Mouse (Mus musculus) heart, embryonic 10.5 days (tissue): ENCODE data around the gene Ldlrad3. TPM values are rescaled to one million over a fixed set of nuclear protein-coding genes. Genes with fewer than 3 reads are reported as not detected.

ENCODE experiments used
- DNase-seq: peaks from one replicate; pipeline ENCODE4 v3.0.0-alpha.2; 2017; ENCODE audit warnings: low spot score
- H3K27ac ChIP-seq: fragments of 300-500 bp; sonication (generic); 2 replicates; pipeline ENCODE4 v1.5.1; 2016; ENCODE audit warnings: mild to moderate bottlenecking
- H3K27me3 ChIP-seq: fragments of 300-500 bp; sonication (generic); 2 replicates; pipeline ENCODE4 v1.6.1; 2016; ENCODE audit warnings: mild to moderate bottlenecking; ENCODE audit not compliant: poor library complexity, insufficient read depth, severe bottlenecking
- H3K36me3 ChIP-seq: fragments of 300-500 bp; sonication (generic); 2 replicates; pipeline ENCODE4 v1.6.1; 2016; ENCODE audit warnings: mild to moderate bottlenecking, moderate library complexity
- H3K4me1 ChIP-seq: fragments of 300-500 bp; sonication (generic); 2 replicates; pipeline ENCODE4 v1.6.1; 2016; ENCODE audit warnings: mild to moderate bottlenecking
- H3K4me3 ChIP-seq: fragments of 300-500 bp; sonication (generic); 2 replicates; pipeline ENCODE4 v1.5.1; 2016; ENCODE audit warnings: mild to moderate bottlenecking, moderate library complexity
- H3K9me3 ChIP-seq: fragments of 300-500 bp; sonication (generic); 2 replicates; pipeline ENCODE4 v1.6.1; 2016; ENCODE audit warnings: mild to moderate bottlenecking, moderate library complexity
- WGBS: fragments of 180-500 bp; shearing (Covaris S2); methylation state at CpG from one replicate; pipeline ENCODE4 v1.1.7; 2016; 5-methylcytosine and 5-hydroxymethylcytosine counted together
- polyA plus RNA-seq: library from polyadenylated mRNA; unstranded; fragments of >200 nt; fragmentation: Nextera tagmentation; extraction: Ambion mirVana; gene quantifications from 2 replicates; pipeline ENCODE4 v1.2.1, GENCODE M21; 2016

Ldlrad3 gene
- polyA plus RNA-seq = 24.6 and 27.5 TPM in 2 replicates

DNA sequence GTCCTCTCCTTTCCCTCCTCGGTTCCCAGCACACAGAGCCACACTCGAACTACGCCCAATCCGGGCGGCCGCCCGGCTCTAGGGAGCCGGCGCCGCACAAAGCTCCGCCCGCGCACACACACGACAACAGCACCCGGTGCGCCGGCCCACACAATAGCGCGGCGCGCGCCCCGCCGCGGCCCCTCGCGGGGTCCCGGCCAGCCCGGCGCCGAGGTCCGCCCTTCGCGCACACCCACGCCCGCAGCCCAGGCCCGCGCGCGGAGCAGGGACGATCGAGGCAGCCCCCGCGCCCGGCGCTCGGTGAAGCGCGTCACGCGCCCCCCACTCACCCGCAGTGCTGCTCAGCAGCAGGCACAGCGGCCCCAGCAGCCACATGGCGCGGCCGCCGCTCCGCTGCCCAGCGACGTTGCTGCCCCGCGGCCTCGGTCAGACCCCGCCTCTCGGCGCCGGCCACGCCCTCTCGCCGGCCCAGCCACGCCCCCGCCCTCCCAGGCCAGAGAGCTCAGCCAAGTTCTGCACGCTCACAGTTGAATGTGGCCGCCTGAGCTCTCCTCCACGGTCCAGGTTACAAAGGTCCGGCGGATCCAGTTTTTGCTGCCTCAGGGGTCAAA is at the start of gene Ldlrad3:
TSS of gene Ldlrad3 (minus strand) at position 435 of the 611 bp plus-strand sequence.
- H3K9me3 ChIP-seq = no peaks in the 10 kb centered on the region
- H3K27ac ChIP-seq = peak within 1 kb of the TSS; percentile 97
- no peaks in the 10 kb centered on the region for H3K27me3 ChIP-seq
- peaks cover 16% of the 10 kb centered on the region for H3K4me1 ChIP-seq
- WGBS = under 1% methylated on average over 65 of the region's 77 CpGs
- H3K36me3 ChIP-seq = no peaks in the 10 kb centered on the region
- peak within 1 kb of the TSS; percentile 88 for H3K4me3 ChIP-seq
- DNase-seq = peak; percentile 96

DNA sequence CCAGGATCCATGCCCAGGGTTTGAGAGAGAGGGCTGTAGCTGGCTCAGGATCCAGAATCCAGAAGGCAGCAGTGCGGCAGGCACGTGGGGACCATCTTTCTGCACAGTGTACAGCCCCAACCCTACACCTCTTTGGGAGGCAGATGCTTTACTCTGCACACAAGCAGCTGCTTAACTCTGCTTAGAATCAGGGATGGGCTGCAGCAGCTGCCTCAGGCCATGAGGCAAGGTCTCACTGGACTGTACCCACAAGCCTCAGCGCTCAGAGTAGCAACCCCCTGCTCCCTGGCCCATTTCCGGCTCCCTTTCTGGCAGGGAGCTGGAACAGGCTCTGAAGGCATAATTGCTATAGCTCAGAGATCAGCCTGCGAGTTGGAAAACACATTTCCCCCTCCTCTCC is 45.3 kb upstream of the Ldlrad3 start:
- 57% methylated on average over 5 of the region's 5 CpGs for WGBS
- H3K27ac ChIP-seq = peak overlapping the region; percentile 29
- H3K36me3 ChIP-seq = no peaks in the 10 kb centered on the region
- no peaks in the 10 kb centered on the region for H3K9me3 ChIP-seq
- H3K27me3 ChIP-seq = 0 out of 2 replicates have a peak, but pooled peaks cover 3% of the 10 kb centered on the region
- H3K4me3 ChIP-seq = no peak overlapping the region
- DNase-seq = no peak
- peaks cover 9% of the 10 kb centered on the region; the same call in 1 of the 2 replicates for H3K4me1 ChIP-seq

DNA sequence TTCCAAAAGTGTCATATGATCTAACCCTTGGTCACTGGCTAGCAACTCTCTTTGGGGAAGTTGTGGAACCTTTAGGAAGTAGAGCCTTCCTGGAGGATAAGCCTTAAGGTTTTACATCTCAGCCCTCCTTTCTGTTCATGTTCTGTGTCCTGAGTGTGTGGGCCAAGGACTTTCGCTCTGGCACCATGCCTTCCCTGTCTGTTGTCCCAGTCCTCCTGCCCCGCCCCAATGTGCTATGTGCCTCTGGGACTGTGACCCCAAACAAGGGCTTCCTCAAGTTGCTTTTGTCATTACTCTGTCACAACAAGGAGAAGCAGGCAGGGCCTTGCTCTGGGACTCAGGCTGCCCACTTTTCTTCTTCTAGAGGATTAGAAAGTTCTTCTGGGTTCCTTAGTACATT is 42.9 kb upstream of the Ldlrad3 start:
- Histone ChIP-seq H3K36me3 (no peaks in the 10 kb centered on the region), H3K4me1 (peaks cover 9% of the 10 kb centered on the region; the same call in 1 of the 2 replicates), H3K4me3 (no peak overlapping the region), H3K27me3 (0 out of 2 replicates have a peak, but pooled peaks cover 3% of the 10 kb centered on the region), H3K27ac (no peak overlapping the region), H3K9me3 (no peaks in the 10 kb centered on the region)
- WGBS = 85% methylated on average over 2 of the region's 2 CpGs
- DNase-seq = no peak

DNA sequence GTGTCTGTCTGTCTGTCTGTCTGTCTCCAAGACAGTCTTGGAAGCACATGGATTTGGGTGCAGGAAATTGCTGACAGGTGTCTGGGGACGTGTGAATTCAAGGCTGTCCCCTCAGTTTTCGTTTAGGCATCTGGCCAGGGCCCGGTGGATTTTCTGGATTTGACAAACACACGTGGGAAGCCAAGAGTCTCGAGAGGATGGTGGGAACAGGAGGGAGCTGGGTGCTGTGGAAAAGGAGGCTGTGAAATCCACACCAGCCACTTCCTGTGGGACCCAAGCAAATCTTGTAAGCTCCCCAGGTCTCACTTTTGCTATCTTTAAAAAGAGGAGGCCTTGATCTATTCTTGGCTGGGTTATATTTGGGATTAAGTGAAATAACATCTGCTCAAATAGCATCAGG is 42.1 kb upstream of the Ldlrad3 start:
- 0 out of 2 replicates have a peak, but pooled peaks cover 3% of the 10 kb centered on the region for H3K27me3 ChIP-seq
- no peaks in the 10 kb centered on the region for H3K9me3 ChIP-seq
- H3K36me3 ChIP-seq = no peaks in the 10 kb centered on the region
- H3K27ac ChIP-seq = no peak overlapping the region
- peaks cover 16% of the 10 kb centered on the region; the same call in 1 of the 2 replicates for H3K4me1 ChIP-seq
- H3K4me3 ChIP-seq = no peak overlapping the region
- WGBS = 74% methylated on average over 5 of the region's 5 CpGs
- DNase-seq = no peak

- Histone ChIP-seq H3K36me3 (no peaks in the 10 kb centered on the region), H3K9me3 (no peaks in the 10 kb centered on the region), H3K27ac (no peak overlapping the region), H3K4me1 (peaks cover 18% of the 10 kb centered on the region; the same call in 1 of the 2 replicates), H3K27me3 (0 out of 2 replicates have a peak, but pooled peaks cover 3% of the 10 kb centered on the region), H3K4me3 (no peak overlapping the region)
- WGBS = 83% methylated on average over 8 of the region's 8 CpGs
- DNase-seq = no peak
These were observed 41.7 kb upstream of the Ldlrad3 start for GRCm38 (mm10) chr2:102227839-102228238.

GRCm38 (mm10) chr2:102226274-102226673 is 40.1 kb upstream of the Ldlrad3 start:
- H3K27ac ChIP-seq = no peak overlapping the region
- H3K4me3 ChIP-seq = no peak overlapping the region
- H3K36me3 ChIP-seq = no peaks in the 10 kb centered on the region
- DNase-seq = no peak
- peaks cover 13% of the 10 kb centered on the region; the same call in 1 of the 2 replicates for H3K4me1 ChIP-seq
- no peaks in the 10 kb centered on the region for H3K9me3 ChIP-seq
- 73% methylated on average over 15 of the region's 15 CpGs for WGBS
- H3K27me3 ChIP-seq = 0 out of 2 replicates have a peak, but pooled peaks cover 3% of the 10 kb centered on the region

- 17% methylated on average over 11 of the region's 11 CpGs for WGBS
- H3K36me3 ChIP-seq = no peaks in the 10 kb centered on the region
- H3K4me3 ChIP-seq = no peak overlapping the region
- peaks cover 9% of the 10 kb centered on the region; the same call in 1 of the 2 replicates for H3K4me1 ChIP-seq
- no peak for DNase-seq
- no peak overlapping the region for H3K27ac ChIP-seq
- 0 out of 2 replicates have a peak, but pooled peaks cover 3% of the 10 kb centered on the region for H3K27me3 ChIP-seq
- H3K9me3 ChIP-seq = no peaks in the 10 kb centered on the region
These were observed 37.4 kb upstream of the Ldlrad3 start for GRCm38 (mm10) chr2:102223355-102224128.

DNA sequence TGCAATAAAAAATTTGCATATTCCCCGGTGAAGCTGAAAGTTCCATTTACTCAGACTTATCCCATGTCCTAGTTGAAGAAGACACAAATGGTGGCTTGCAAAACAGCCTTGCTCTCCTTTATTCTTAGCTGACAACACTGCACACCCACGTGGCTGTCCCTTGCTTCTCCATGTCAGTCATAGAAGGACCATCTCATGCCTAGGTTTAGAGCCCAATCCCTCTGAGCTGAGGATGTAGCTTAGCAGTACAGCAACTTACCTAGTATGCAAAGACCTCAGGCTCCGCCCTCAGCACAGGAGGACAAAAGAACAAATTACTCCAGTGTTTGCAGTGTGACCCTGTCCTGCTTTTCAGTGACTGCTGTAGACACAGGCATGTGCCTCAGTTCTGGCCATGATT is 36.6 kb upstream of the Ldlrad3 start:
- no peaks in the 10 kb centered on the region for H3K36me3 ChIP-seq
- H3K27ac ChIP-seq = no peak overlapping the region
- H3K4me1 ChIP-seq = peaks cover 9% of the 10 kb centered on the region; the same call in 1 of the 2 replicates
- peaks cover 2% of the 10 kb centered on the region; the same call in 1 of the 2 replicates for H3K27me3 ChIP-seq
- H3K9me3 ChIP-seq = no peaks in the 10 kb centered on the region
- no peak overlapping the region for H3K4me3 ChIP-seq
- no peak for DNase-seq
- WGBS = 62% methylated on average over 3 of the region's 3 CpGs

GRCm38 (mm10) chr2:102216817-102217216 is 30.6 kb upstream of the Ldlrad3 start:
- Histone ChIP-seq H3K36me3 (no peaks in the 10 kb centered on the region), H3K27me3 (no peaks in the 10 kb centered on the region; the same call in 1 of the 2 replicates), H3K9me3 (no peaks in the 10 kb centered on the region), H3K27ac (no peak overlapping the region), H3K4me3 (no peak overlapping the region), H3K4me1 (no peaks in the 10 kb centered on the region)
- DNase-seq = no peak
- WGBS = 86% methylated on average over 1 of the region's 1 CpGs

- no peak for DNase-seq
- no peaks in the 10 kb centered on the region for H3K36me3 ChIP-seq
- H3K27me3 ChIP-seq = no peaks in the 10 kb centered on the region
- 46% methylated on average over 4 of the region's 4 CpGs for WGBS
- H3K27ac ChIP-seq = no peak overlapping the region
- H3K4me3 ChIP-seq = no peak overlapping the region
- H3K9me3 ChIP-seq = no peaks in the 10 kb centered on the region
- H3K4me1 ChIP-seq = peaks cover under 1% of the 10 kb centered on the region; the same call in 1 of the 2 replicates
These were observed 25.9 kb upstream of the Ldlrad3 start for GRCm38 (mm10) chr2:102212096-102212495.

- Histone ChIP-seq H3K4me1 (peaks cover 9% of the 10 kb centered on the region), H3K9me3 (no peaks in the 10 kb centered on the region), H3K27ac (no peak overlapping the region), H3K27me3 (no peaks in the 10 kb centered on the region), H3K4me3 (no peak overlapping the region; the same call in 1 of the 2 replicates), H3K36me3 (no peaks in the 10 kb centered on the region)
- 18% methylated on average over 14 of the region's 14 CpGs for WGBS
- DNase-seq = no peak
These were observed 19.7 kb upstream of the Ldlrad3 start for GRCm38 (mm10) chr2:102205672-102206399.

GRCm38 (mm10) chr2:102203478-102203877 is 17.3 kb upstream of the Ldlrad3 start:
- no peaks in the 10 kb centered on the region; the same call in 1 of the 2 replicates for H3K27me3 ChIP-seq
- H3K4me1 ChIP-seq = peaks cover 9% of the 10 kb centered on the region
- no peaks in the 10 kb centered on the region for H3K9me3 ChIP-seq
- H3K36me3 ChIP-seq = no peaks in the 10 kb centered on the region
- no peak for DNase-seq
- H3K27ac ChIP-seq = no peak overlapping the region
- H3K4me3 ChIP-seq = no peak overlapping the region
